Mouse (Mus musculus) hindbrain, embryonic 15.5 days (tissue): Measurements from ENCODE around the gene Fermt3. TPM values are rescaled to one million over a fixed set of nuclear protein-coding genes. Genes with fewer than 3 reads are reported as not detected.

Experiments used
- ATAC-seq: fragments of 200-750 bp; cut with Nextera tagmentation; 2 replicates; pipeline ENCODE4 v1.8.0; 2017; ENCODE audit warnings: low read depth, moderate number of reproducible peaks, moderate TSS enrichment; ENCODE audit not compliant: low FRiP score
- H3K27ac ChIP-seq: fragments of 300-500 bp; sonication (generic); replicated peaks from 2 replicates; pipeline ENCODE4 v1.5.1; 2015; ENCODE audit warnings: mild to moderate bottlenecking, inconsistent platforms
- H3K27me3 ChIP-seq: fragments of 300-500 bp; sonication (generic); 2 replicates; pipeline ENCODE4 v1.6.1; 2015; ENCODE audit warnings: control low read depth, inconsistent platforms
- H3K36me3 ChIP-seq: fragments of 300-500 bp; sonication (generic); 2 replicates; pipeline ENCODE4 v1.6.1; 2015; ENCODE audit warnings: control low read depth, inconsistent platforms
- H3K4me1 ChIP-seq: fragments of 300-500 bp; sonication (generic); replicated peaks from 2 replicates; pipeline ENCODE4 v1.6.1; 2015; ENCODE audit warnings: control low read depth, inconsistent platforms
- H3K4me2 ChIP-seq: fragments of 300-500 bp; sonication (generic); 2 replicates; pipeline ENCODE4 v1.6.1; 2015; ENCODE audit warnings: moderate library complexity, mild to moderate bottlenecking, inconsistent platforms
- H3K4me3 ChIP-seq: fragments of 300-500 bp; sonication (generic); 2 replicates; pipeline ENCODE4 v1.5.1; 2015; ENCODE audit warnings: mild to moderate bottlenecking, inconsistent platforms
- H3K9ac ChIP-seq: fragments of 300-500 bp; sonication (generic); 2 replicates; pipeline ENCODE4 v1.6.1; 2015; ENCODE audit warnings: inconsistent platforms
- H3K9me3 ChIP-seq: fragments of 300-500 bp; sonication (generic); 2 replicates; pipeline ENCODE4 v1.6.1; 2016; ENCODE audit warnings: control low read depth, inconsistent platforms
- WGBS: fragments of 180-500 bp; shearing (Covaris S2); methylation state at CpG from one replicate; pipeline ENCODE4 v1.1.7; 2015; 5-methylcytosine and 5-hydroxymethylcytosine counted together
- polyA plus RNA-seq: library from polyadenylated mRNA; unstranded; fragments of >200 nt; fragmentation: Nextera tagmentation; extraction: Ambion mirVana; gene quantifications from 2 replicates; pipeline ENCODE4 v1.2.1, GENCODE M21; 2015

Fermt3 gene
- polyA plus RNA-seq, 1 experiment from 2014 or later, result 4.5 TPM

DNA sequence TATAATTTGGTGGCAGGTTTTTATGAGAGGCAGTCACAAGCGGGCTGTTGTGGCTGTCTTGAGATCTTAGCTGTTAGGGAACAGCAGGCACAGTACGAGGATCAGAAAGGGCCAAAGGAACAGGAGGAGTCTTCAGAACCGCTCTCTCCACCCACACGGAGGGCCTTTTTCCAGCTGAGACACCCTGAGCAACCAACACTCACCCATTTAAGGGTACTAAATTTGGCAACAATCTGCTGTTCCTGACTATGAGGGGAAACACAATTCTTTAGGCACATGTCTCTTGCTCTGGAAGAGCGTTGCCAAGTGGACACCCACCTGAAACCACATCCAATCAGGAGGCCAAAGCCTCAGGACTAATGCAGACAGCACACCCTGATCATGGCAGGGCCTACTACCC, 10.3 kb upstream of the Fermt3 start:
- Histone ChIP-seq H3K9me3 (no peaks in the 10 kb centered on the region), H3K4me1 (no peaks in the 10 kb centered on the region), H3K9ac (no peak overlapping the region), H3K36me3 (peaks cover 94% of the 10 kb centered on the region), H3K4me3 (no peak overlapping the region), H3K27ac (no peak overlapping the region), H3K27me3 (no peaks in the 10 kb centered on the region), H3K4me2 (no peak overlapping the region)
- ATAC-seq, result no peak
- 95% methylated on average over 5 of the region's 5 CpGs for WGBS

DNA sequence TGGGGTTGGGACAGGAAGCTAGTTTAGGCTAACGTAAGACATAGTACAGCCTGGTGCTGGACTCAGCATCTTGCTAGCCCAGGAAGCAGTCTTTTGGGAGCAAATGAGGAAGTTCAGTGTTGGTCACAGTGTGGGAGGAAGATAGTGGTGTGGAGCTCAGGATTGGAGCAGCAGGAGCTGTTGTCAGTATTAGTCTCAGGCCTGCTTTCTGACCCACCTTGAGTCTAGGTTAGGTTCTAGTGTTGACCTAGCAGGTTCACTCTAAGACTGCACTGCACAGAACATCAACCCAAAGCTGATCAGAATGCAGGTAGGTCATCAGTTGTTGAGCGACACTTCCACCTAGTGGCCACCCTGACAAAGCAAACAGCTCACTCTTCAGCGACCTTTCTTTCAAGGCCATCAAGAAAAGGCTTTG, 964 bp upstream of the Fermt3 start:
- 0 out of 2 replicates have a peak overlapping the region, but pooled peaks have one; percentile 11 for H3K27ac ChIP-seq
- H3K9me3 ChIP-seq, result no peaks in the 10 kb centered on the region
- H3K9ac ChIP-seq, result no peak overlapping the region
- WGBS, result 51% methylated on average over 3 of the region's 3 CpGs
- no peaks in the 10 kb centered on the region for H3K4me1 ChIP-seq
- H3K27me3 ChIP-seq, result no peaks in the 10 kb centered on the region
- ATAC-seq, result peak; percentile 19; the same call in 1 of the 2 replicates
- H3K4me2 ChIP-seq, result no peak overlapping the region
- H3K36me3 ChIP-seq, result peaks cover 60% of the 10 kb centered on the region
- no peak overlapping the region for H3K4me3 ChIP-seq

DNA sequence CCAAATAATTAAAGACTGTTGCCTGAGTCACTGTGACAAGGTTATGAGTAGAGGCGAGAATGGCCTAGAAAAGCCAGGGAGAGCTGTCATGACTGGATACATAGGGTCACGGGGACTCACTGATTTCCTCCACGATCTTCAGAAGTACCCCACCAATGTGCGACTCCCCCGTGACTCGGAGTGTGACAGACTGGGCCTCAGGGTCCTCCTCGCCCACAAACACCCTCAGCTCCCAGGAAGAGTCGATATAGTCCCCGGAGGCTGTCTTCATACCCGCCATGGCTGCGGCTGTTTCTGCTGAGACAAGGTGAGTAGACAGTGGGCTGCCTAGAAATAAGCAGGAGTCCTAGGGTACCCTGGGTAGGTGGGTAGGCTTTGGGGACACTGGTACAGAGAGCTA, 723 bp downstream of the Fermt3 start:
- no peak for ATAC-seq
- H3K9me3 ChIP-seq, result no peaks in the 10 kb centered on the region
- no peak overlapping the region for H3K27ac ChIP-seq
- WGBS, result 86% methylated on average over 11 of the region's 11 CpGs
- peaks cover 45% of the 10 kb centered on the region for H3K36me3 ChIP-seq
- no peak overlapping the region for H3K4me2 ChIP-seq
- no peak overlapping the region for H3K4me3 ChIP-seq
- H3K27me3 ChIP-seq, result no peaks in the 10 kb centered on the region
- H3K4me1 ChIP-seq, result no peaks in the 10 kb centered on the region
- H3K9ac ChIP-seq, result no peak overlapping the region

DNA sequence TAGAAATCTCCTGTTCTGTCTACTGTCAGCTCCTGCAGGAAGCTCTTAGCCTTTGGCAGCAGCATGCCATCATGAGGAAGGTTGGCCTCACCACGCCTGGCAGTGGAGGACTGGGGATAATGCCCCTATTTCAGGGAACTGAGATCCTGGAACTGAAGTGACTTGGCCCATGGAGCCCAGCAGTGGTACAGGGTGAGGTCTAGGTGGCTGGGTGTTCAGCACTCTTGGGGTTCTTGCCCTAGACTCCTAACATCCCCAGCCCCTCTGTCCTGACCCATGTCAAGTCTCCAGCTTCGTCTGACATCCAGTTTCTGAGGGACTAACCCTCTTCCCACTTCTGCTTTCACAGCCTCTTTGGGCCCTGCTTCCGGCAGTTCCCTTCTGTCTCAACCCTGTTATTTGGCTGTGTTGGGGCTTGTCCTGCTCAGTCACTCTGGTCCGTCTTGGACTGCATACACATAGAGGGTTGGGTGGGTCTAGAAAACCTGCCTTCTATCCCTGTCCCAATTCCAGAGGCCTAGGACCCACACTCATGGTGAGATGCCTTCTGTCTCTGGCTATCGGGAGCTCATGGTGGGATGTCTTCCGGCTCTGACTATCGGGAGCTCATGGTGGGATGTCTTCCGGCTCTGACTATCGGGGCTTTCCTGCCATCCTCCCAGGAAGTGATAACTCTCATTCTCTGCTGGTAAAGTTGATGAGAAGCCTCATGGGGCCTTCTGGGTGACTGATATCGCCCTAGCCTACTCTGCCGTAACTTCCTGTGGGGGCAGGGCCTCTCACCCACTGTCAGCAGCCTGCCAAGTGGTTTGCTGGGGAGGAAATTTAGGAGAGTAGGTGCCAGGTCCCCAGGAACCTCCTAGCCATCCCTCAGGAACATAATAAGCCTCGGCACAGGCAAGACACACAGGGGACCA, 1.5 kb downstream of the Fermt3 start:
- H3K4me3 ChIP-seq, result no peak overlapping the region
- no peak for ATAC-seq
- no peak overlapping the region for H3K27ac ChIP-seq
- WGBS, result 88% methylated on average over 12 of the region's 12 CpGs
- H3K27me3 ChIP-seq, result no peaks in the 10 kb centered on the region
- H3K36me3 ChIP-seq, result peaks cover 39% of the 10 kb centered on the region
- H3K4me2 ChIP-seq, result no peak overlapping the region
- no peaks in the 10 kb centered on the region for H3K4me1 ChIP-seq
- H3K9ac ChIP-seq, result no peak overlapping the region
- H3K9me3 ChIP-seq, result no peaks in the 10 kb centered on the region

DNA sequence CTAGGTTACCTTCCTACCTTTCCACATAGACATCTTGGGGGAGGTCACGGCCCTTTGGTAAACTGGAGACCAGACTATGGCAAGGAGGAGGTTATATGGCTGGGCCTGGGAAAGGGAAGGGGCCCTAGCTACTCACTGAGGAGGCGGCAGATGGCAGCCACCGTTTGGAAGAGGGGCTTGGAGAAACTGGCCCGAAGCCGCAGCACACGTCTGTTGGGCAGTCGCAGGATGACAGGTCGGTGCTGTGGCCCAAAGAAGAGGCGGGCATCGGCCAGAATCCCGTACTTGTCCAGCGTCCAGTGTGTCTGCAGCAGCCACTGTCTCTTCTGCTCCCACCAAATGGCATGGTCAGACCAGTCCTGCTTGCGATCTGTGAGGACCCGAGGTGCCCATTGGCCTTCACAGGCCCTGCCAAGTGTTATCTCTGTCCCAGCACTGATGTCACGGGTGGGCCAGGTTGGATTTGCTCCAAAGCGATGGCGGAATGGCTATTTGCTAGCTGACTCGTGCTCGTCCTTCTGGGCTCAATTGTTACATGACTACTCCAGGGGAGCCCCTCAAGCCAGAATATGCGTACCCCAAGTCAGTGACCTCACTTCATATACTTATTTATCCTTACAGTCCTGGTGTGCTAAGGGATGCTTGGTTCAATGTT, 4.7 kb downstream of the Fermt3 start:
- Histone ChIP-seq H3K27me3 (no peaks in the 10 kb centered on the region), H3K9ac (no peak overlapping the region), H3K36me3 (peaks cover 8% of the 10 kb centered on the region), H3K4me3 (no peak overlapping the region), H3K4me1 (no peaks in the 10 kb centered on the region), H3K4me2 (no peak overlapping the region), H3K27ac (no peak overlapping the region), H3K9me3 (no peaks in the 10 kb centered on the region)
- ATAC-seq, result no peak
- WGBS, result 90% methylated on average over 18 of the region's 20 CpGs

DNA sequence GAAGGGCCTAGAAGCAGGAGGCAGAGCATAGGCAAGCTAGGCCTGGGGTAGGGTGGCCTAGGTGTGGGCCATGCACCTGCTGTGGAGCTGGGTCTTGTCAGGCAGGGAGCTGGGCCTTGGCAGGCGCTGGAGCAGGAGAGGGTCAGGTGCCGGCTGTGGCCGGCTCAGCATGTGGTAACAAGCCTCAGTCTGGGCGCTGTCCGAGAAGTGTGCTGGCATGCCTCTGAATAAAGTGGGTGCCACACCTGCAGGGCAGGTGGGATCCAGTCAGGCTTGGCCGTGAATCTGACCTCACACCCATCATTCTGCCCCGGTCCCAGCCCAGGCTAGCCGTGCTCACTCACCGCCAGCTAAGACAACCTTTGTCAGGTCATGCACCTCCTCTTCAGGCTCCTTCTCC, 5.3 kb downstream of the Fermt3 start:
- 87% methylated on average over 9 of the region's 9 CpGs for WGBS

DNA sequence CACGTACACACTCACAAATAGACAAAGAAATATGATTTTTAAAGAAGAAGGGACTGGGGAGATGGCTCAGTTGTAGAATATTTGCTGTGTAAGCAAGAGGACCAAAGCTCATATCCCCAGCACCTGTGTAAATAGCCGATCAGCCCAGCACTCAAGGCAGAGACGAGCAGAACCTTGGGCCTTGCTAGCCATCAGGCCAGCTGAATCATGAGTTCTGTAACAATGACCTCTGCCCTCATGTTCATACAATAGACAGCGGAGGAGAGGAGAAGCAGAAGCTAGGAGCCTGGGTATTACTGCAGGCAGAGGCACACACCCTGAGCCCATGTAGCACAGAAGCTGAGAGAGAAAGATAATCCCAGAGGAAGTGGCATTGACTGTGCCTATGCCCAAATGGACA, 6.8 kb downstream of the Fermt3 start:
- no peak overlapping the region for H3K4me3 ChIP-seq
- H3K4me1 ChIP-seq, result no peaks in the 10 kb centered on the region
- no peaks in the 10 kb centered on the region for H3K9me3 ChIP-seq
- H3K36me3 ChIP-seq, result no peaks in the 10 kb centered on the region
- H3K9ac ChIP-seq, result no peak overlapping the region
- H3K27ac ChIP-seq, result no peak overlapping the region
- ATAC-seq, result no peak
- WGBS, result 82% methylated on average over 4 of the region's 4 CpGs
- no peak overlapping the region for H3K4me2 ChIP-seq
- no peaks in the 10 kb centered on the region for H3K27me3 ChIP-seq

More for the DNA sequence above, 5.3 kb downstream of the Fermt3 start:
- H3K9ac ChIP-seq, result no peak overlapping the region
- H3K27ac ChIP-seq, result no peak overlapping the region
- peaks cover 1% of the 10 kb centered on the region; the same call in 1 of the 2 replicates for H3K36me3 ChIP-seq
- no peaks in the 10 kb centered on the region for H3K9me3 ChIP-seq
- no peak overlapping the region for H3K4me3 ChIP-seq
- H3K4me1 ChIP-seq, result no peaks in the 10 kb centered on the region
- ATAC-seq, result no peak
- H3K4me2 ChIP-seq, result no peak overlapping the region
- H3K27me3 ChIP-seq, result no peaks in the 10 kb centered on the region

DNA sequence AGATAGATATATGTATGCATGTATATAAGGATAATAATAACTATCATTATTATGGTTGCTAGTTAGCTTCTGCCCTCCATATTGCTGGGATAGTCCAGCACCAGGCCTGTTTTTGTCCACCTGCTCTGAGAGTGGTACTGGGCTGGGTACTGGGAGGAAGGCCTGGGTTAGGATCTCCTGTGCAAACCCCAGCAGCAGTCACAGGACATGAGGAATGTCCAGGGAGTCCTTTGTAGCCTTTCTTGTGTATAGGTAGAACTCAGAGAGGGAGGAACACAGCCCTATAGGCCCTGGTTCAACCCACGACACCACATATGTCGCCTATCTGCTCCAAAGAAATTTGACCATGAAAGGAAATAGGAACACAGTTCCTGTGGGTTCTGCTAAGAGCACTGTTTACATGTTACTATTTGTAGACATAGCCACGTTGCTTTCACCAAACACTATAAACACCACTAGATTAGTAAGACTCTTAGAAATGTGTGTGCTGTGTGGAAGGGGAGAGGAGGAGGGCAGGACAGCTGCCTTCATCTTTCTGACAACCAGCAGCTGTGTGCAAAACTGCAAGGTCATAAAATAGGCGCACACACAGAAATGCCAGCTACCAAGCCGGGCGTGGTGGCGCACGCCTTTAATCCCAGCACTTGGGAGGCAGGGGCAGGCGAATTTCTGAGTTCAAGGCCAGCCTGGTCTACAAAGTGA, 12.2 kb downstream of the Fermt3 start:
- no peak for ATAC-seq
- 86% methylated on average over 9 of the region's 9 CpGs for WGBS
- Histone ChIP-seq H3K4me1 (no peaks in the 10 kb centered on the region), H3K4me2 (no peak overlapping the region), H3K27me3 (no peaks in the 10 kb centered on the region), H3K27ac (no peak overlapping the region), H3K9ac (no peak overlapping the region), H3K4me3 (no peak overlapping the region), H3K36me3 (no peaks in the 10 kb centered on the region), H3K9me3 (no peaks in the 10 kb centered on the region)

DNA sequence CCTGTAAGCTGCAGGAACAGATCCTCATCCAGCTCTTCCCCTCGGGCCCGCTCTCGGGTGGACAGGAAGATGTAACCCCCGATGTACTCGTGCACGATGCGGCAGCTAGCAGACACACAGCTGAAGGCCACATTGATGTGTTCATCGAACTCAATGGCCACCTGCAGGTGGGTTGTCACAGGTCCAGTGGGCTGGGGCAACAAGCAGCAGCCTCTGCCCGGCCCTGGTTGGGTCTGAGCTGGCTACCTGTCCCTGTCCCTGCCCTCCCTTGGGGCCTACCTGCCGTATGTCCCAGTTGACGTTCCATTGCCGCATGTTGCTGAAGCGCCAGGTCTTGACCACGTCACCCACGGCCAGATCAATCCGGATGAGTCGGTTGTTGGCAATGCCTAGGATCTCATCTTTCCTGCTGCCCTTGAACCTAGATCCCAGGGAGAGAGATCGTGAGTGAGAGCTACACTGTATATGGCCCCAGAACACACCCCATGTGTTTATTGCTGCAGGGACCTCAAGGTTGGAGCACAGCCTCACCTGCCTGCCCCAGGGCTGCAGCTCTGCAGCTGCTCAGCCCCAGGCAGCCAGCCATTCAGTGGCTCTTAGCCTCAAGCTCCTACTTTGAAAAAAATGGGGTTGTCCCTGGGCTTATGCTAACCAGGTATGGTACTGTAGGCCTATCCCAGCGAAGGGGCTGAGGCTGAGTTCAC, 19.8 kb downstream of the Fermt3 start:
- H3K9me3 ChIP-seq, result no peaks in the 10 kb centered on the region
- H3K36me3 ChIP-seq, result peaks cover 18% of the 10 kb centered on the region
- no peak for ATAC-seq
- H3K4me3 ChIP-seq, result no peak overlapping the region
- no peak overlapping the region for H3K4me2 ChIP-seq
- no peak overlapping the region for H3K9ac ChIP-seq
- WGBS, result 93% methylated on average over 19 of the region's 19 CpGs
- H3K27ac ChIP-seq, result no peak overlapping the region
- peaks cover 31% of the 10 kb centered on the region for H3K4me1 ChIP-seq
- H3K27me3 ChIP-seq, result no peaks in the 10 kb centered on the region

DNA sequence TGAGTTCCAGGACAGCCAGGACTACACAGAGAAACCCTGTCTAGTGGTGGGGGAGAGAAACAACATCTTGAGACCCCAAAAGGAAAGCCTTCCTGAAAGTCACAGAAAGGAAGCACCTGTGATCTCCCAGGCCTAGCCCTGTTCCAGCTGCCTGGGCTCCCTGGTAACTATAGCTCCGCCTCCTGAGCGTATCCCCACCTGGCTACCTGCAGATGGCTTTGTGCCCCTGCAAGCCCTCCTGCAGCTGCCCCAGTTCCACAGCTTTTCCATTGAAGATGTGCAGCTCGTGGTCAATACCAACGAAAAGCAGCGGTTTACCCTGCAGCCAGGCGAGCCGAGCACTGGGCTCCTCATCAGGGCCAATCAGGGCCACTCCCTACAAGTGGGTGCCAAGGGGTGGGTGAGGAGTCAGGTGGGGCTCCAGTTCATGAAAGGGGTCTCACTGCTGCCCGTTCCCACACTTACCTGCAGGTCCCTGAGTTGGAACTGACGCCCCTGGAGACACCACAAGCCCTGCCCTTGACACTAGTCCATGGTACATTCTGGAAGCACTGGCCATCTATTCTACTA, 21.5 kb downstream of the Fermt3 start:
- Histone ChIP-seq H3K27ac (no peak overlapping the region), H3K4me2 (no peak overlapping the region), H3K4me1 (peaks cover 45% of the 10 kb centered on the region), H3K9ac (no peak overlapping the region), H3K9me3 (no peaks in the 10 kb centered on the region), H3K4me3 (no peak overlapping the region), H3K27me3 (no peaks in the 10 kb centered on the region), H3K36me3 (peaks cover 18% of the 10 kb centered on the region)
- 86% methylated on average over 9 of the region's 9 CpGs for WGBS
- no peak for ATAC-seq

DNA sequence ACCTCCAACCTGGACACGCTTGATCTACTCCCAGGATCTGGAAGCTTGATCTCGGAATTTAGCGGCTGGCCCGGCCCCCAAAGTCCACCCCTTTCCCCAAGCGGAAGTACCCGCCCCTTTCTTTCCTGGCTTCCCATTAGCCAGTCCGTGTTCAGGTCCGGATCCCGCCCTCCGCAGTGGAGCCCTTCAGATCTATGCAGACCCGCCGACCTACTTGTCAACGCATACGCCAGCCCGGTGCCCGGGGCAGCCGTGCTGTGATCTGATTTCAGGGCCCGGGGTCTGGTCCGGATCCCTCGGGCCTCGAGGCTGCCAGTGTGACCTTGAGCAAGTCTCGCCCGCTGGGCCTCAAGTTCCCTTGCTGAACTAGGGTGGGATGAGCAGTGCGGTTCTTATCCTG, 23.3 kb downstream of the Fermt3 start, which contains the start of the genes Nudt22 and Trpt1:
Nudt22 (minus strand) TSS at position 112 of the 400 bp plus-strand sequence.
Trpt1 (plus strand) TSS at position 126 of the 400 bp plus-strand sequence.
- Histone ChIP-seq H3K27ac (peak within 1 kb of the TSS; percentile 78), H3K9ac (peak within 1 kb of the TSS; percentile 68), H3K27me3 (no peaks in the 10 kb centered on the region), H3K36me3 (peaks cover 18% of the 10 kb centered on the region), H3K4me3 (peak within 1 kb of the TSS; percentile 61), H3K4me2 (peak within 1 kb of the TSS; percentile 86), H3K9me3 (no peaks in the 10 kb centered on the region), H3K4me1 (peaks cover 54% of the 10 kb centered on the region)
- WGBS, result under 1% methylated on average over 24 of the region's 24 CpGs
- ATAC-seq, result peak; percentile 79
